In genomic region chr4:93334636-93335117, GRCm38 (mm10) we compare ENCODE assay signal across 7 mouse cellular contexts. TPM values are rescaled to one million over a fixed set of nuclear protein-coding genes. Genes with fewer than 3 reads are reported as not detected.
DNase-seq lines count a peak whose midpoint lies in the region; ATAC-seq lines count a peak whose summit lies in the region.

No protein-coding gene starts in this region.

- peak overlapping the region; percentile 93 for H3K4me2 ChIP-seq in intestine, embryonic 16.5 days (ENCODE audit: low read depth, low read length)

- intact Hi-C loops in gastrocnemius, postnatal 36 days (cut with DNase I), result no loop called here
- intact Hi-C loops in left cerebral cortex, postnatal 25 days (cut with DNase I), result no loop called here

- WGBS in intestine, embryonic 16.5 days, result under 1% methylated on average over 48 of the region's 49 CpGs
- 2% methylated on average over 43 of the region's 49 CpGs for WGBS in midbrain, embryonic 10.5 days

- H3K9ac ChIP-seq in intestine, embryonic 16.5 days (ENCODE audit: low read depth, low read length), result peak overlapping the region; percentile 93

- H3K4me1 ChIP-seq in intestine, embryonic 16.5 days (ENCODE audit: control insufficient read depth, insufficient read depth, low read length), result 0 out of 2 replicates have a peak, but pooled peaks cover 3% of the 10 kb centered on the region
- peaks cover 11% of the 10 kb centered on the region; the same call in 1 of the 2 replicates for H3K4me1 ChIP-seq in midbrain, embryonic 10.5 days

- H3K27ac ChIP-seq in intestine, embryonic 16.5 days (ENCODE audit: low read length), result peak overlapping the region; percentile 96
- H3K27ac ChIP-seq in midbrain, embryonic 10.5 days (replicated peaks), result peak overlapping the region; percentile 97

- H3K36me3 ChIP-seq in intestine, embryonic 16.5 days (ENCODE audit: control insufficient read depth, insufficient read depth, low read length), result no peaks in the 10 kb centered on the region
- no peaks in the 10 kb centered on the region for H3K36me3 ChIP-seq in midbrain, embryonic 10.5 days

- DNase-seq in adrenal gland, adult 8-10 months, result peak; percentile 82
- DNase-seq in embryo, embryonic 11.5 days (ENCODE audit: low read depth, low spot score), result peak; percentile 63
- DNase-seq in gastrocnemius, postnatal 36 days, result peak; percentile 78 to 87
- DNase-seq in left cerebral cortex, postnatal 25 days (ENCODE audit: low spot score in 2 of 2), result peak; percentile 49 to 68
- peak; percentile 87 for DNase-seq in midbrain, embryonic 10.5 days (ENCODE audit: low spot score)
- peak; percentile 62 for DNase-seq in right cerebral cortex, postnatal 4 days

- peak; percentile 95 for ATAC-seq in intestine, embryonic 16.5 days

- peak overlapping the region; percentile 74 for H3K4me3 ChIP-seq in intestine, embryonic 16.5 days (ENCODE audit: low read length)
- H3K4me3 ChIP-seq in midbrain, embryonic 10.5 days, result peak overlapping the region; percentile 76

- no peaks in the 10 kb centered on the region for H3K9me3 ChIP-seq in intestine, embryonic 16.5 days (ENCODE audit: control insufficient read depth, low read length)
- no peaks in the 10 kb centered on the region for H3K9me3 ChIP-seq in midbrain, embryonic 10.5 days (replicated peaks)

- no peaks in the 10 kb centered on the region for H3K27me3 ChIP-seq in intestine, embryonic 16.5 days (replicated peaks; ENCODE audit: control insufficient read depth, insufficient read depth, low read length)
- H3K27me3 ChIP-seq in midbrain, embryonic 10.5 days (ENCODE audit: low read depth, poor library complexity, severe bottlenecking), result no peaks in the 10 kb centered on the region

RNA-seq across cellular contexts. Expression of gene Tusc1, which starts 0.6 kb away (rescaled TPM):
- 10 to 100 TPM in 2 of 4 experiments, 1 to 10 TPM in 2; 9.4 to 11.7 (median 10.2) TPM for total RNA-seq in adrenal gland, adult 8-10 months (2022)
- 1 to 10 TPM; 1.8 to 1.9 TPM for total RNA-seq in gastrocnemius, postnatal 36 days (2021)
- 0.50 and 0.65 TPM in 2 replicates for polyA plus RNA-seq in intestine, embryonic 16.5 days (2015; fragmentation: Nextera tagmentation; extraction: Ambion mirVana)
- 10 to 100 TPM; 10.9 to 13.6 TPM for total RNA-seq in left cerebral cortex, postnatal 25 days (2021)
- polyA plus RNA-seq in midbrain, embryonic 10.5 days (2016; fragmentation: Nextera tagmentation; extraction: Ambion mirVana), result 2.7 and 3.0 TPM in 2 replicates

Comparison
In these comparisons a context has a peak if more than half of its experiments do, and no peak if none do; other contexts are left out.
1. Peak in every context shown above with its lines: DNase-seq, ATAC-seq, H3K4me3 ChIP-seq and H3K27ac ChIP-seq.